Mouse (Mus musculus): ENCODE results near the gene Ick. TPM values are rescaled to one million over a fixed set of nuclear protein-coding genes. Genes with fewer than 3 reads are reported as not detected.
"Not testable (repeated sequence)": the region's sequence is repeated elsewhere in the genome, so short reads cannot be mapped to it uniquely, and the experiment has no call there.

The Ick gene
- total RNA-seq, 1 experiment from 2014 or later = 4.3 TPM

GRCm38 (mm10) chr9:78178197-78178596 lies 69.2 kb downstream of the Ick start:
- no peak for ATAC-seq (ENCODE audit: extremely low read depth, insufficient number of reproducible peaks, low FRiP score, poor library complexity, severe bottlenecking)

GRCm38 (mm10) chr9:78179071-78179470 lies 70.1 kb downstream of the Ick start:
- ATAC-seq (ENCODE audit: extremely low read depth, insufficient number of reproducible peaks, low FRiP score, poor library complexity, severe bottlenecking) = no peak

GRCm38 (mm10) chr9:78182474-78182873 lies 73.5 kb downstream of the Ick start, which contains the start of gene Gsta4:
TSS of gene Gsta4 (plus strand) at chr9:78182774.
- ATAC-seq (ENCODE audit: extremely low read depth, insufficient number of reproducible peaks, low FRiP score, poor library complexity, severe bottlenecking) = not testable (repeated sequence)

- ATAC-seq (ENCODE audit: extremely low read depth, insufficient number of reproducible peaks, low FRiP score, poor library complexity, severe bottlenecking) = no peak
Measured at GRCm38 (mm10) chr9:78185686-78186085, 76.7 kb downstream of the Ick start.

- ATAC-seq (ENCODE audit: extremely low read depth, insufficient number of reproducible peaks, low FRiP score, poor library complexity, severe bottlenecking) = no peak
Measured at GRCm38 (mm10) chr9:78188910-78189309, 79.9 kb downstream of the Ick start.

- no peak for ATAC-seq (ENCODE audit: extremely low read depth, insufficient number of reproducible peaks, low FRiP score, poor library complexity, severe bottlenecking)
Measured at GRCm38 (mm10) chr9:78190651-78191634, 82.0 kb downstream of the Ick start.

- peak; percentile 35; the same call in 1 of the 2 replicates for ATAC-seq (ENCODE audit: extremely low read depth, insufficient number of reproducible peaks, low FRiP score, poor library complexity, severe bottlenecking)
Measured at GRCm38 (mm10) chr9:78191736-78192135, 82.7 kb downstream of the Ick start.

- peak; percentile 75; the same call in 1 of the 2 replicates for ATAC-seq (ENCODE audit: extremely low read depth, insufficient number of reproducible peaks, low FRiP score, poor library complexity, severe bottlenecking)
Measured at GRCm38 (mm10) chr9:78193902-78194597, 85.1 kb downstream of the Ick start.

- no peak for ATAC-seq (ENCODE audit: extremely low read depth, insufficient number of reproducible peaks, low FRiP score, poor library complexity, severe bottlenecking)
Measured at GRCm38 (mm10) chr9:78195034-78195433, 86.0 kb downstream of the Ick start.

- no peak for ATAC-seq (ENCODE audit: extremely low read depth, insufficient number of reproducible peaks, low FRiP score, poor library complexity, severe bottlenecking)
Measured at GRCm38 (mm10) chr9:78197801-78198200, 88.8 kb downstream of the Ick start.

GRCm38 (mm10) chr9:78204194-78204593 lies 95.2 kb downstream of the Ick start:
- no peak for ATAC-seq (ENCODE audit: extremely low read depth, insufficient number of reproducible peaks, low FRiP score, poor library complexity, severe bottlenecking)

- ATAC-seq (ENCODE audit: extremely low read depth, insufficient number of reproducible peaks, low FRiP score, poor library complexity, severe bottlenecking) = no peak
Measured at GRCm38 (mm10) chr9:78208956-78209355, 100.0 kb downstream of the Ick start.

- ATAC-seq (ENCODE audit: extremely low read depth, insufficient number of reproducible peaks, low FRiP score, poor library complexity, severe bottlenecking) = no peak
Measured at GRCm38 (mm10) chr9:78210079-78210478, 101.1 kb downstream of the Ick start.

GRCm38 (mm10) chr9:78210821-78211220 lies 101.8 kb downstream of the Ick start:
- ATAC-seq (ENCODE audit: extremely low read depth, insufficient number of reproducible peaks, low FRiP score, poor library complexity, severe bottlenecking) = no peak

- ATAC-seq (ENCODE audit: extremely low read depth, insufficient number of reproducible peaks, low FRiP score, poor library complexity, severe bottlenecking) = no peak
Measured at GRCm38 (mm10) chr9:78211521-78211920, 102.5 kb downstream of the Ick start.

GRCm38 (mm10) chr9:78212341-78213049 lies 103.5 kb downstream of the Ick start:
- no peak for ATAC-seq (ENCODE audit: extremely low read depth, insufficient number of reproducible peaks, low FRiP score, poor library complexity, severe bottlenecking)

GRCm38 (mm10) chr9:78217074-78217473 lies 108.1 kb downstream of the Ick start:
- no peak for ATAC-seq (ENCODE audit: extremely low read depth, insufficient number of reproducible peaks, low FRiP score, poor library complexity, severe bottlenecking)

All from neutrophil, adult 5-6 weeks (primary cell).